Mouse (Mus musculus) neural tube, embryonic 10.5 days (tissue): ENCODE measurements around the gene N4bp2l2.
"Not testable (repeated sequence)": the region's sequence is repeated elsewhere in the genome, so short reads cannot be mapped to it uniquely, and the experiment has no call there.

Experiments used
- DNase-seq: peaks from one replicate; pipeline ENCODE4 v3.0.0-alpha.2; 2017; ENCODE audit warnings: low spot score; ENCODE audit errors: extremely low spot score

Gene N4bp2l2

GRCm38 (mm10) chr5:150644926-150645325, 21.1 kb downstream of the N4bp2l2 start:
- DNase-seq = no peak

- not testable (repeated sequence) for DNase-seq
Measured at GRCm38 (mm10) chr5:150643390-150643789, 22.6 kb downstream of the N4bp2l2 start.

- no peak for DNase-seq
Measured at GRCm38 (mm10) chr5:150641440-150641839, 24.5 kb downstream of the N4bp2l2 start.

DNA sequence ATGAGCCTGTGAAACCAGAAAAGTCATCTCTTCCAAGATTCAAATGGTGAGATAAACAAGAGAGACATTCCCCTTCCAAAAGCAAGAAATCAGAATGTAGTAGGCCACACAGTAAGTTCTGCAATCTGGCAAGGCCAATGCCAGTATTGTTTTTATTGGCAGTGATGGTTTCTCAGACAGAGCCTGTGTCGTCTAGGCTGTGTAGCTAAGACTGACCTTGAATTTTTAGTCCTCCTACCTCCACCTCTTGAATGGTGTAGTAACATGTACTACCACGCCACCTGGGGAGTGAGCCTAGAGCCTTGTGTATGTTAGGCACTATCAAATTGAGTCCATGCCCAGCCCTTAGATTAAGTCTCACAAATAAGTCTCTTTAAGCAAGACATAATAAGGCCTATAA, 36.3 kb downstream of the N4bp2l2 start:
- no peak for DNase-seq

DNA sequence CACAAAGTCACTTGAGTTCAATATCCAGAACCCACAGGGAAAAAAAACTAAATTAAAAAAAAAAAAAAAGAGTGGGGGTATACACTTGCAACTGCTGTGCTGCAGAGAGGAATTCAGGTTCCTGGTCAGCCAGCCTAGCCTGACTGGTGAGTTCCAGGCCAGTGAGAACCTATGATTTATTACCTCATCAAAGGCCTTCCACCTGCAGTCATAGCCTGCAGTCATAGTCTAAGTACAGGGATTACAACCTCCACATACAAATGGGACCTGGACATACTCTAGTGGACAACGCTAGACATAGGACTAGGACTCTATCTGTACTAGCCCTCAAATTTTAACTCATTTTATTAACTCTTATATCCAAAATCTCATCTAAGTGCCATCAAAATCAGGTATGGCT, 36.7 kb downstream of the N4bp2l2 start:
- no peak for DNase-seq

DNA sequence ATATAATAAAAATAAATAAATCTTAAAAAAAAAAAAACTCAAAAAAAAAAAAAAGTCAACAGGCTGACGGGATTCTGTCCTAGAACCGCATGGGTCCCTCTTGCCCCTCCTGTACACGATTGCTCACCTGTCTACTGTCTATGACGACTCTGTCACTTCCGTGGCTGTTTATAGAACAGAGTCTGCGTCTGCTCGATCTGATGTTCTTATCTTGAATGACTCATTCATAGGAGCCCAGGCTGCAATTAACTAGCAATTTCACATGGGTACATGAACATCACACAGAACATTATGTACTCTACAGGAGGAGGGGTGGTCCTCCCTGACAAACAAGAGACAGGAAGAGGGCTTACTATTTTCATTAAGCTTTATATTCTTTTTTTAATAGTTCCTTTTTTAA, 40.5 kb downstream of the N4bp2l2 start:
- DNase-seq = no peak

DNA sequence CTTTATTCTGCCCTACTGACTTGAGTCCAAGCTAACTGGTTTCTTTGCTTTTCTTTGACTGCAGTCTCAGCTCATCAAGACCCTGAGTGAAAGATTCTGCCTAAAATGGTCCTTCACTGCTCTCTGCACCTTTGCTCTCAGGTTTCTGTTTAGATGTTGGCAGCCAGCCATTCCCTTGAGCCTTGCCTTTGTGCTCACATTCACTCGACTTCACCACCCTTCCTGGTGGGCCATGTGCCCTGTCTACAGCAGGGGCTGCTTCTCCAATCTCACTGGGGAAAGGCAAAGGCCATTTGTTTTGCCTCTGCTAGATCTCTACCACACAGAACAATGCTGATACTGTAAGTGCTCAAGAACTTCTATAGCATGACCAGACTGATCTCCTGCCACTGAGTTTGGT, 43.2 kb downstream of the N4bp2l2 start:
- DNase-seq = no peak

DNA sequence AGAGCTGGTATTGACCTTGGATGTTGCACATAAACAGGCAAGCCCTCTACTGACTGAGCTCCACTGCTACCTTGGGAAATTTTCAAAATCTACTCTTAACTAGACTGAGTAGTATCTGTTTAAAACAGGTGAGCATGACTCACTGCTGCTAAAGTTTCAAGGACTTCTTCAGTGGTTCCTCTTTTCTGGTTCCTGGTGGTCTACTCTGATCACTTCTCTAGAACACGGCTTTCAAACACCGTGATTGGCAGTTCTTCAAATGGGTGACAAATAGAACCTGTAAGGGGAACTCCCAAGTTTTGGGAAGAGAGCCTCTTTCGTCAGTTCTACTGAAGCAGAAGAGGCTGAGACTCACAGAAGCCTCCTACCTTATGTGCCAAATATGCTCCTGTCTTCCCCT, 44.4 kb downstream of the N4bp2l2 start:
- DNase-seq = no peak

- DNase-seq = no peak
Measured at GRCm38 (mm10) chr5:150620588-150621135, 45.3 kb downstream of the N4bp2l2 start.

GRCm38 (mm10) chr5:150618599-150619355, 47.2 kb downstream of the N4bp2l2 start:
- no peak for DNase-seq

GRCm38 (mm10) chr5:150616731-150617130, 49.3 kb downstream of the N4bp2l2 start:
- DNase-seq = no peak

DNA sequence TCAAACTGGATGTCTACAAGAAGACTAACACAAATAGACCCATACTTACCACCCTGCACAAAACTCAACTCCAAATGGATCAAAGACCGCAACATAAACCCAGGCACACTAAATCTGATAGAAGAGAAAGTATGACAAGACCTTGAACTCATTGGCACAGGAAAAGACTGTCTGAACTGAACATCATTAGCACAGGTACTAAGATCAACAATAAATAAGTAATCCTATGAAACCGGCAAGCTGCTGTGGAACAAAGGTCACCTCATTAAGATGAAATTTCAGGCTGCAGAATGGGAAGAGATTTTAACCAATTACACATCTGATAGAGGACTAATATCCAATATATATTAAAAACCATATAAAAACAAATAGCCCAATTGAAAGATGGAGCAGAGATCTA, 49.8 kb downstream of the N4bp2l2 start:
- DNase-seq = no peak

GRCm38 (mm10) chr5:150614054-150614453, 51.9 kb downstream of the N4bp2l2 start:
- DNase-seq = no peak

DNA sequence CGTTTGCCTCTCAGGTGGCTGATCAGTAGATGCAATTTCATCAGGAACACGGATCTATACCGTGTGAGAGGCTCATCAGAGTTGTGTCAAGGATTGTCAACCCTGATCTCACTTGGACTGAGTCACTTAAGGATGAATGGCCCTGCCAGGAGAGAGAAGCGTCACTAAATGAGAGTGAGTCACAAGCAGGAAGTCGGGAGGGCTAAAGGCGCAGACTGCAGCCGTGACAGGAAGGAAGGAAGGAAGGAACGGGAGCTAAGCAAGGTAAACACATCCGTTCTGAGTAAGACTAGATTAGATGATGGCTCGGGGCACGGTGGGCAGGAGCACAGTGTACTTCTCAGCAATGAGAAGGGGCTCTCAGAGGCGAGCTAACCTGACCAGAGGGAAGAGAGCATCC, 54.3 kb downstream of the N4bp2l2 start:
- DNase-seq = no peak

DNA sequence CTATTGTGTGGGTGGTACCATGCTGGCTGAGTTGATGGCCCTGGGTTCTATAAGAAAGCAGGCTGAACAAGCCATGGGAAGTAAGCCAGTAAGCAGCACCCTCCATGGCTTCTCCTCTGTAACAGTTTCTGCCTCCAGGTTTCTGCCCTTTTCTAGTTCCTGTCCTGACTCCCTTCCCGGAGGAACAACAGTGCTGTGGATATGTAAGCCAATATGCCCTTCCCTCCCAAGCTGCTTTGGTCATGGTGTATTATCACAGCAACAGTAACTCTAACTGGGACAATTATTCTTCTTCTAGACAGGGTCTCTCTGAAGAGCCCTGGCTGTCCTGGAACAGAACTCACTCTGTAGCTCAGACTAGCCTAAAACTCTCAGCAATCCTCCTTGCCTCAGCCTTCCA, 54.8 kb downstream of the N4bp2l2 start:
- no peak for DNase-seq

GRCm38 (mm10) chr5:150607631-150608030, 58.4 kb downstream of the N4bp2l2 start:
- DNase-seq = no peak

DNA sequence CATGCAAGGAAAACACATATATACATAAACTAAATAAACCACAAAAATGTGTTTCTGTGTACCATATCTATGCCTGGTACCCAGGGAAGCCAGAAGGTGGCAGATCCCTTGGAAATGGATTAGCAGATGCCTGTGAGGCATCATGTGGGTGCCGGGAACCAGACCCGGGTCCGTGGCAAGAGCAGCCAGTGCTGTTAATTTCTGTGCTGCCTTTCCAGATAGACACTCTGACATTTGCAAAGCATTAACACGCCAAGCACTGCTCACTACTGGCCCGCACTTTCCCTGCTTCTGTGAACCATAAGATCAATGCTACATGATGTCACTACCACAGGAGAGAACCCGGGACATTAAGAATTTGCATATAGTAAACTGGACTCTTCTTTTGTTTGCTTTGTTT, 59.9 kb downstream of the N4bp2l2 start:
- no peak for DNase-seq

DNA sequence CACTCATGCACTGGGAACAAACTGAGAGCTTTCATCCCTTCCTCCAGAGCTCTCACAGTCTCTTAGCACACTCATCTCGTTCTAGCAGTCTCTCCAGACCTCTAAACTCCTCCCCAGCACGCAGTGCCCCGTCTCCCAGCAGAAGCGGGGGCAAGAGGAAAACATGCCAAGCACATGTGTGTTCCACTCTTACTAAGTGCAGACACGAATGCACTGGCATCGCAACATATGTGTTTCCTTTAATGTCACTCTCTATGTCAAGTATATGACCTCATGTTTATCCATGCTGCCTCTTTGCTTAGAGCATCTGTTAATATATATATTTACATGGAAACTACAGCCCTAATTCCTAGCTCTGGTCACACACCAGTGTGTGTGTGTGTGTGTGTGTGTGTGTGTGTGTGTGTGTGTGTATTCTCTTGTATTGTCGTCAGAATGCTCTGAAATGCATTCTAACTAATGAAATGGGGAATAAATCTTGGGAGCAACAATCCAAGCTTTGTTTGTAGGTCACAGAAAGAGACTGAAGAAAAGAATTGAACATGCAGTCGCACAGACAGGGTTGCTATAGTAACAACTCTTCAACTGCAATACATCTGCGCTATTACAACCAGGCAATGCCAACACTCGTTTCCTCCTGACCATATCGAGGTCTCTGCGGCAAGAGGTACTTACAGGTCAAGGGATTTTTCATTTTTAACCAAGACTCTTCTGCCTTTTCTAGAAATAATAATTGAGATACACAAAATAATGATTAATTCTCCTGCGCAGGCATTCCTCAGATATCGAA, 64.3 kb downstream of the N4bp2l2 start:
- DNase-seq = no peak

GRCm38 (mm10) chr5:150600554-150601440, 65.2 kb downstream of the N4bp2l2 start:
- no peak for DNase-seq

- no peak for DNase-seq
Measured at GRCm38 (mm10) chr5:150599301-150600294, 66.4 kb downstream of the N4bp2l2 start.
